Mouse (Mus musculus) cerebellum, postnatal 10 days (tissue): ENCODE data around the gene Rara.
A peak's percentile ranks its signal among the peaks of the same experiment; 100 is the strongest.
"Not testable (repeated sequence)": the region's sequence is repeated elsewhere in the genome, so short reads cannot be mapped to it uniquely, and the experiment has no call there.

Experiments used
- DNase-seq, 2 experiments: peaks; one replicate each; pipeline ENCODE4 v3.0.0; 2021; ENCODE audit warnings: mixed read lengths in 2 of 2

Gene Rara

GRCm38 (mm10) chr11:98970191-98970925 is 42.7 kb downstream of the Rara start:
- peak; percentile 55 to 66 for DNase-seq

- peak; percentile 89 to 90 for DNase-seq
Measured at GRCm38 (mm10) chr11:98971316-98972031, 43.9 kb downstream of the Rara start.

- DNase-seq = peak; percentile 95 to 97
Measured at GRCm38 (mm10) chr11:98972215-98972614, 44.6 kb downstream of the Rara start.

GRCm38 (mm10) chr11:98972801-98973360 is 45.3 kb downstream of the Rara start:
- no peak for DNase-seq

GRCm38 (mm10) chr11:98973584-98973983 is 46.0 kb downstream of the Rara start:
- peak; percentile 73 to 75 for DNase-seq

GRCm38 (mm10) chr11:98974213-98974612 is 46.6 kb downstream of the Rara start:
- no peak for DNase-seq

- DNase-seq = peak; percentile 86 to 91
Measured at GRCm38 (mm10) chr11:98974871-98975719, 47.5 kb downstream of the Rara start.

- DNase-seq = no peak
Measured at GRCm38 (mm10) chr11:98978526-98979148, 51.0 kb downstream of the Rara start.

GRCm38 (mm10) chr11:98979356-98979755 is 51.7 kb downstream of the Rara start:
- peak in 1 of 2 experiments; percentile 26 for DNase-seq

GRCm38 (mm10) chr11:98981289-98981996 is 53.8 kb downstream of the Rara start:
- DNase-seq = peak in 1 of 2 experiments; percentile 23

- DNase-seq = peak; percentile 91 to 92
Measured at GRCm38 (mm10) chr11:98981997-98982772, 54.6 kb downstream of the Rara start.

- no peak for DNase-seq
Measured at GRCm38 (mm10) chr11:98982773-98983133, 55.1 kb downstream of the Rara start, which contains the start of gene Gjd3. TSS of gene Gjd3 (minus strand) at chr11:98983016.

GRCm38 (mm10) chr11:98983551-98983950 is 55.9 kb downstream of the Rara start:
- DNase-seq = peak in 1 of 2 experiments; percentile 11

GRCm38 (mm10) chr11:98985542-98985941 is 57.9 kb downstream of the Rara start:
- no peak for DNase-seq

- DNase-seq = not testable (repeated sequence)
Measured at GRCm38 (mm10) chr11:98988260-98988659, 60.6 kb downstream of the Rara start.

GRCm38 (mm10) chr11:98990866-98991265 is 63.2 kb downstream of the Rara start:
- DNase-seq = no peak

- DNase-seq = no peak
Measured at GRCm38 (mm10) chr11:98995987-98996386, 68.4 kb downstream of the Rara start.

GRCm38 (mm10) chr11:98997659-98998058 is 70.0 kb downstream of the Rara start:
- no peak for DNase-seq

GRCm38 (mm10) chr11:98998776-98999175 is 71.2 kb downstream of the Rara start:
- no peak for DNase-seq

GRCm38 (mm10) chr11:98999243-98999642 is 71.6 kb downstream of the Rara start:
- no peak for DNase-seq

- no peak for DNase-seq
Measured at GRCm38 (mm10) chr11:99006788-99007187, 79.2 kb downstream of the Rara start.
